Mouse (Mus musculus): ENCODE measurements at regions not wholly inside any gene's neighbourhood (a gene's known extent, or its start where the extent isn't known, plus 50 kb on each side); places are given as distances from the start of the nearest gene placed in this dataset.

- no peak for DNase-seq
Measured at GRCm38 (mm10) chr10:121150668-121151067, 116.9 kb downstream of the Wif1 start.

GRCm38 (mm10) chr10:121153625-121154024 is 119.9 kb downstream of the Wif1 start:
- no peak for DNase-seq

GRCm38 (mm10) chr10:121160499-121160898 is 126.7 kb downstream of the Wif1 start:
- no peak for DNase-seq

GRCm38 (mm10) chr10:121161201-121161600 is 127.4 kb downstream of the Wif1 start:
- no peak for DNase-seq

- DNase-seq = no peak
Measured at GRCm38 (mm10) chr10:121174022-121174421, 140.3 kb downstream of the Wif1 start.

GRCm38 (mm10) chr10:121189139-121189538 is 155.4 kb downstream of the Wif1 start:
- DNase-seq = no peak

GRCm38 (mm10) chr10:121199236-121199635 is 151.8 kb downstream of the Tbc1d30 start:
- no peak for DNase-seq

GRCm38 (mm10) chr10:121202531-121202930 is 148.5 kb downstream of the Tbc1d30 start:
- DNase-seq = no peak

- no peak for DNase-seq
Measured at GRCm38 (mm10) chr10:121205551-121205950, 145.5 kb downstream of the Tbc1d30 start.

GRCm38 (mm10) chr10:121206002-121206742 is 144.9 kb downstream of the Tbc1d30 start:
- DNase-seq = peak; percentile 5

GRCm38 (mm10) chr10:121206743-121207039 is 144.4 kb downstream of the Tbc1d30 start:
- DNase-seq = no peak

Measured in cerebellum, adult 11-12 months (tissue).